Mouse (Mus musculus): ENCODE data around the gene Sdk2.

Sdk2 gene

GRCm38 (mm10) chr11:114066951-114067762, at the start of gene Sdk2:
Gene Sdk2, minus strand, starts transcription at chr11:114067046.
- DNase-seq (ENCODE audit: low read depth) = no peak

- DNase-seq (ENCODE audit: low read depth) = no peak
These were observed 48.2 kb upstream of the Sdk2 start for GRCm38 (mm10) chr11:114115077-114115476.

DNA sequence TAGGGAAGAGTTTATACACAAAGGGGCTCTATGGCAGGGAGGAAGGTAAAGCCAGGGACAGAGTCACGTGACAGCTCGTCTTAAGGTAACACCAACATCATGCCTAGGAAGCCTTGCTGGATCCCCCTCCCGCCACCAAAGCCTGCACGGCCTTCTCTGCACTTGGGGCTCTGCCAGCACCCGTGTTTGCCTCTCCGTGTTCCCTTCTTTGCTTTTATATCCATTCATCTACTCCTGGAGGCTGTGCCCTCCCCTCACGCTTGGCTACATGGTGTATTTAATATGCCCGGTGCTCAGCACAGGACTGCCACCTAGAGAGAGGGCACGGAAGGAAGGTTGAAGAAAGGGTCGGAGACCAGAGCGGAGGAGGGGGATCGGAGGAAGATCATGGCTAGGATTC, 47.8 kb upstream of the Sdk2 start:
- no peak for DNase-seq (ENCODE audit: low read depth)

- DNase-seq (ENCODE audit: low read depth) = no peak
These were observed 44.0 kb upstream of the Sdk2 start for GRCm38 (mm10) chr11:114110851-114111250.

- DNase-seq (ENCODE audit: low read depth) = no peak
These were observed 26.8 kb upstream of the Sdk2 start for GRCm38 (mm10) chr11:114093636-114094035.

DNA sequence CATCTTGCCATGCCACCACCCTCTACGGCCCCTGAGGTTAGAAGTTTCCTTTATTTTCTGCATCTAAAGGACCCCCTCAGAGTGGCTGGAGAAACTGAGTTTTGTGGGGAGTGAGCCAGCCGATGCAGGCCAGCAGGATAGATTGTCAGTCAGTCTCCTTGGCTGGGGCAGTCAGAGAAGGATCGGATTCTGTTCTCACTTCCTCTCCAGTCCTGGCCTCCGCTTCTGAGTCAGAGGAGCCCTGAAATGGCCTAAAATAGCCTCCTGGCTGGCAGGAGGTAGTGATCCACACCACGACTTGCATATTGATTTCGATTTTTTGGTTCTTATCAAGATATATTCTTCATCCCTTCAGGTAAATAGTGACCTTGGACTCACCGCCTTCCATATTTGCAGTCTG, 26.3 kb upstream of the Sdk2 start:
- DNase-seq (ENCODE audit: low read depth) = no peak

GRCm38 (mm10) chr11:114080606-114081005, 13.8 kb upstream of the Sdk2 start:
- DNase-seq (ENCODE audit: low read depth) = no peak

- DNase-seq (ENCODE audit: low read depth) = no peak
These were observed 5.8 kb upstream of the Sdk2 start for GRCm38 (mm10) chr11:114072644-114073043.

DNA sequence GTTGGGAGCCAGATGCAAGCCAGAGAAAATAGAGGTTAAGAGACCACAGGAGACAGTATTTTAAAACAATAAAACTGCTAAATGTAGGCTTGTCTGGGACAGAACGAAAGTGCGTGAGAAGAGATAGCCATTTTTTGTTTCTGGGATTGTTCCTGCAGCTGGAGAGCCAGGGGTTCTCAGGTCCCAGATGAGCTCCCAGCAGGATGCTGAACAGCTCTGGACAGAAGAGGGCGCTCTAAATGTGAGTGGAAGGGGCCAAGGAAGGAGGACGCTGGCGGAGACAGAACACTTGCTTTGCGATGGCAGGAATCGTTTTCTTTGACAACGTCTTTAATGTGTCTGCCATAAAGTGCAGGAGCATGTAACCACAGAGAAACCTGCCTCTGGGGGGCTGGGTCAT, 5.2 kb upstream of the Sdk2 start:
- DNase-seq (ENCODE audit: low read depth) = no peak

GRCm38 (mm10) chr11:114070881-114071280, 4.0 kb upstream of the Sdk2 start:
- no peak for DNase-seq (ENCODE audit: low read depth)

GRCm38 (mm10) chr11:114070131-114070530, 3.3 kb upstream of the Sdk2 start:
- no peak for DNase-seq (ENCODE audit: low read depth)

GRCm38 (mm10) chr11:114068390-114068789, 1.5 kb upstream of the Sdk2 start:
- DNase-seq (ENCODE audit: low read depth) = no peak

- no peak for DNase-seq (ENCODE audit: low read depth)
These were observed 522 bp downstream of the Sdk2 start for GRCm38 (mm10) chr11:114066098-114066950.

GRCm38 (mm10) chr11:114065596-114065995, 1.2 kb downstream of the Sdk2 start:
- DNase-seq (ENCODE audit: low read depth) = no peak

GRCm38 (mm10) chr11:114064871-114065388, 1.9 kb downstream of the Sdk2 start:
- no peak for DNase-seq (ENCODE audit: low read depth)

GRCm38 (mm10) chr11:114061946-114062345, 4.9 kb downstream of the Sdk2 start:
- DNase-seq (ENCODE audit: low read depth) = no peak

GRCm38 (mm10) chr11:114061265-114061664, 5.6 kb downstream of the Sdk2 start:
- no peak for DNase-seq (ENCODE audit: low read depth)

- DNase-seq (ENCODE audit: low read depth) = no peak
These were observed 10.5 kb downstream of the Sdk2 start for GRCm38 (mm10) chr11:114056351-114056750.

DNA sequence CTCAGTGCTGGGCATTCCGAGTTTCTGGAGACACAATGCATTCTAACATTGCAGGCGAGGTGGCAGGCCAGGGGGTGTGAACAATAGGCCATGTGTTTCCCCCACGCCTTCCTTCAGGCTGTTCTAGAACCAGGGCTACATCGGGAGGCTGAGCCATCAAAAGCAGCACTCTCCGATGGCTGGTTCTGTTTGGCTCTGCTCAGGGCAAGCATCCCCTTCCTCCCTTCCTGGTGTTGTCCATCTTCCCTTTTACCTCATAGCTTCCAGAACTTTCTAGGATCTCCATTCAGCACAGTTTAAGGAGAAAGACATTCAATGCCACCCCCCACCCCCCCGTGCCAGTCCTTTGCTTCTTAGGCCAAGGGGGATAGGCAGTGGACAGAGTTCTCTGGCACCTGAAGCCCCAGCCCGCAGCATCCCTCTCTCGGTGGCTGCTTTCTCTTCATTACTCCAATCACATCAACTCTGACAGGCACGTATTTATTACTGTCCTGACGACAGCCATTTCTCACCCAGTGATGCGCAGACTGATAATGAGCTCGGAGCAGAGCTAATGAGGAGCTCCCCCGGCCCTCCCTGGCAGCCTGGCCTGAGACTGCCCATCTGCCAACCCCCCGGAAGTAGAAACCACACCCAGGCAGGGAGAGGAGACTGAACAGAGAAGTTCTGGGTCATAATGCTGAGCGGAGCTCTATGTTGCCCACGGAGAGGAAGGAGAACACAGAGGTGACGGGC, 12.1 kb downstream of the Sdk2 start:
- DNase-seq (ENCODE audit: low read depth) = no peak

DNA sequence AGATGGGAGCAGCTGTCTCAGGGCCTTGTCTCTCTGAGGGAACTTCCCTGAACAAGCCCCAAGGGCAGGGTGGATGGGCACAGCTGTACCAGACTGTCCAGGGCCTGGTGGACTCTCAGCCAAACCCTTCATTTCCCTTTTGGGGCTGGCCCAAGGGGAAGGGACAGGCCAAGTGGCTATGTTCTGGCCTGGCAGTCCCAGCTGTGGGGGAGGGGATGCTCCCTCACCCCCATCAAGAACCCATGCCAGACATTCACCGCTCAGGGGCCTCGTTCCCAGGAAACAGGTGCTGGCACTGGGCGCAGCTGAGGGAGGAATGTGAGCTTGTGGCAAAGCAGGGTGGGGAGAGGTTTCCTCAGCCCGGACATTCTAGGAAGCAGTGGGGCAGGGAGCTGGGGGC, 15.5 kb downstream of the Sdk2 start:
- no peak for DNase-seq (ENCODE audit: low read depth)

GRCm38 (mm10) chr11:114050511-114050910, 16.3 kb downstream of the Sdk2 start:
- DNase-seq (ENCODE audit: low read depth) = no peak

DNA sequence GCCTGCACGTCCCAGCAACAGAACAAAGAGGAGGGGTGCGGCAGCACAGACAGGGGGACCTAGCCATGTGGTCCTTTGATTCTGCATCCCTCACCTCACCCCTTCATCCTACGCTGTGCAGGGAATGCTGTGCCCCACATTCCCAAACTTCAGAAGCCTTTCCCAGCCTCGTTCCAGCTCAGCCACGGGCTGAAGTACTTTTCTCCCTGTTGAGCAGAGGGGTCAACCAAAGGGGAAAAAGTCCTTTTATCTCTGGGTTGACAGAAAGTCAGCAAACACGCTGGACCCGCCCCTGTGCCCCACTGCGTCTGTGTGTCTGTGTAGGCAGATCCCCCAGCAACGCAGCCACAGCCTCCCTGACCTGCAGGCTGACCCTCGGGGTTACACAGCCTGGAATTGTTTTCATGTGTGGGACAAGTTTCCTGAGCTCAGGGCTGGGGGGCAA, 18.9 kb downstream of the Sdk2 start:
- DNase-seq (ENCODE audit: low read depth) = no peak

Data from c-Kit-positive CD71-positive TER-119-negative erythroid progenitor cells, embryonic 14.5 days (primary cell).